ENCODE assay signal across 23 mouse cellular contexts in the genomic region with DNA sequence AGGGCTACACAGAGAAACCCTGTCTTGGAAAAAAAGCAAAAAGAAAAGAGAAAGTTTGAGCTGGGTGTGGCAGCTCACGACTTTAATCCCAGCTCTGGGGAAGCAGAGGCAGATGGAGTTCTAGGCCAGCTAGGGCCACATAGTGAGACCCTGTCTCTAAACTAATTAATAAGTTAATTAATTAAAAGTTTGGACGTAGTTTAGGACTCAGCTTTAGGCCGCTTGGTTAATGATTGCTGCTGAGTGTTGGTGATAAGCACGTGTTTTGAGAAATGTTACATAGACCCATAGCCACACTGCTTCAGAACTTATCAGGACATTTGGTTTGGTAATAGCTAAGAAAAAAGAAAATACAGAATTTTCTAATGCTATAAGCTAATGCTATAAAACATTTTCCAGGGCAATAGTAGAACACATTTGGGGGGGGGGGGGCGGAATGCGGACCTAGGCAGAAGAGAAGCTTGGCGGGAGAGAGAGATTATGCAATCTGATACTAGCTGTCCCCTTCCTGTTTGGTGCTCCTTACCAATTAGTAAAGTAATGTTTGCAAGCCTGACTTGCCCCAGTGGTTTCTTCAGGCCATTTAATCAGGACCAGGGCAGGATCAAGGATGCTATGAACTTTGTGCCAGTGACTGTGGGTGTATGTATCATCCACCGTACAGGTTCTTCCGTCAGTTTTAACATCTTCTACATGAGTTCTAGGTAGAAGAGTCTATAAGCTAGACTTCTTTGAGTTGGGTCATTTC. TPM values are rescaled to one million over a fixed set of nuclear protein-coding genes. Genes with fewer than 3 reads are reported as not detected.
A peak's percentile ranks its signal among the peaks of the same experiment; 100 is the strongest.
DNase-seq lines count a peak whose midpoint lies in the region; ATAC-seq and TF ChIP-seq lines count a peak whose summit lies in the region.
"Had no signal": no experiment of that assay in that cellular context is flagged by ENCODE, and none has a peak within 500 bp of the region (broad histone marks: within the 10 kb centered on the region; RNA-seq: fewer than 3 reads in every experiment).

No protein-coding gene starts in this region.

- ATAC-seq in liver, embryonic 12.5 days: no peak
- ATAC-seq: forebrain, embryonic 13.5 days; hindbrain, embryonic 16.5 days had no signal

- TF ChIP-seq CTCF in gastrocnemius, adult 2 months (IDR thresholded peaks at IDR 0.05): no peak
- no peak for TF ChIP-seq CTCF in layer of hippocampus, adult 2 months (conservative IDR thresholded peaks at IDR 0.05)

- no peaks in the 10 kb centered on the region for H3K9me3 ChIP-seq in liver, embryonic 12.5 days (replicated peaks)
- H3K9me3 ChIP-seq: embryonic facial prominence, embryonic 10.5 days; forebrain, embryonic 13.5 days; heart, embryonic 10.5 days; limb, embryonic 13.5 days; midbrain, embryonic 10.5 days had no signal

- peak overlapping the region; percentile 28; the same call in 1 of the 2 replicates for H3K27ac ChIP-seq in gastrocnemius, adult 2 months
- H3K27ac ChIP-seq in layer of hippocampus, adult 2 months: 0 out of 2 replicates have a peak overlapping the region, but pooled peaks have one; percentile 23
- H3K27ac ChIP-seq in liver, embryonic 12.5 days: peak overlapping the region; percentile 66
- H3K27ac ChIP-seq: embryonic facial prominence, embryonic 10.5 days; forebrain, embryonic 13.5 days; heart, embryonic 10.5 days; left cerebral cortex, adult 2 months; limb, embryonic 13.5 days; midbrain, embryonic 10.5 days had no signal

- intact Hi-C loops in gastrocnemius, adult 2 months (cut with DNase I): no loop called here
- intact Hi-C loops in left cerebral cortex, postnatal 14 days (cut with DNase I): no loop called here

- peaks cover 92% of the 10 kb centered on the region for H3K36me3 ChIP-seq in liver, embryonic 12.5 days

- H3K9ac ChIP-seq in liver, embryonic 12.5 days: peak overlapping the region; percentile 36; the same call in 1 of the 2 replicates
- H3K9ac ChIP-seq: forebrain, embryonic 13.5 days; limb, embryonic 13.5 days had no signal

- no peak for DNase-seq in gastrocnemius, adult 2 months
- no peak for DNase-seq in gastrocnemius, adult 8-10 months (ENCODE audit: low spot score in 2 of 2)
- DNase-seq in layer of hippocampus, adult 2 months (ENCODE audit: low spot score in 2 of 2): no peak
- DNase-seq in layer of hippocampus, adult 18-20 months (ENCODE audit: low spot score in 2 of 2): no peak
- DNase-seq in yolk sac, embryonic 10.5 days (ENCODE audit: low spot score): peak; percentile 45
- no peak for DNase-seq in left cerebral cortex, postnatal 14 days (ENCODE audit: low spot score in 2 of 2)
- DNase-seq in spleen, adult 12 weeks (ENCODE audit: low spot score): no peak
- DNase-seq: adrenal gland, adult 2 months; cerebellum, adult 11 months; cerebellum, postnatal 36 days; gastrocnemius, postnatal 36 days; heart, postnatal 4 days; lung, postnatal 14 days; right cerebral cortex, postnatal 25 days; thymus, postnatal 25 days had no signal

- peaks cover 79% of the 10 kb centered on the region for H3K4me1 ChIP-seq in liver, embryonic 12.5 days
- H3K4me1 ChIP-seq: limb, embryonic 13.5 days had no signal

- H3K27me3 ChIP-seq in liver, embryonic 12.5 days (replicated peaks): no peaks in the 10 kb centered on the region
- H3K27me3 ChIP-seq: forebrain, embryonic 13.5 days; limb, embryonic 13.5 days had no signal

- peak overlapping the region; percentile 40 for H3K4me2 ChIP-seq in liver, embryonic 12.5 days
- H3K4me2 ChIP-seq: forebrain, embryonic 13.5 days; limb, embryonic 13.5 days had no signal

- WGBS in liver, embryonic 12.5 days (ENCODE audit: insufficient replicate concordance): 42% methylated on average over 9 of the region's 9 CpGs

- no peak overlapping the region for H3K4me3 ChIP-seq in gastrocnemius, adult 2 months
- no peak overlapping the region for H3K4me3 ChIP-seq in layer of hippocampus, adult 2 months
- H3K4me3 ChIP-seq in liver, embryonic 12.5 days: no peak overlapping the region
- H3K4me3 ChIP-seq: embryonic facial prominence, embryonic 10.5 days; forebrain, embryonic 13.5 days; heart, embryonic 10.5 days; left cerebral cortex, adult 2 months; limb, embryonic 13.5 days; midbrain, embryonic 10.5 days had no signal

RNA-seq across cellular contexts. Expression of gene Mtf1, which starts 7.4 kb away (rescaled TPM):
- 10 to 100 TPM; 11.9 to 15.7 TPM for total RNA-seq in gastrocnemius, adult 2 months (2021)
- 10 to 100 TPM; 12.9 to 16.0 (median 15.0) TPM for total RNA-seq in gastrocnemius, adult 8-10 months (2022)
- 10 to 100 TPM; 24.6 to 24.8 TPM for total RNA-seq in layer of hippocampus, adult 2 months (2021)
- 10 to 100 TPM; 26.0 to 29.3 TPM for total RNA-seq in layer of hippocampus, adult 18-20 months (2021)
- 16.3 and 16.6 TPM in 2 replicates for polyA plus RNA-seq in liver, embryonic 12.5 days (2016; fragmentation: Nextera tagmentation; extraction: Ambion mirVana)
- total RNA-seq in left cerebral cortex, postnatal 14 days (2021): 10 to 100 TPM; 24.5 to 25.8 TPM

RNA-seq across cellular contexts. Expression of gene Yrdc, which starts 41.2 kb away (rescaled TPM):
- total RNA-seq in gastrocnemius, adult 2 months (2021): 10 to 100 TPM in 1 of 2 experiments, 1 to 10 TPM in 1; 9.4 to 11.4 TPM
- total RNA-seq in gastrocnemius, adult 8-10 months (2022): 10 to 100 TPM; 10.4 to 15.0 (median 12.0) TPM
- 10 to 100 TPM; 30.3 to 38.0 TPM for total RNA-seq in layer of hippocampus, adult 2 months (2021)
- total RNA-seq in layer of hippocampus, adult 18-20 months (2021): 10 to 100 TPM; 34.3 to 36.6 TPM
- 39.6 and 43.1 TPM in 2 replicates for polyA plus RNA-seq in liver, embryonic 12.5 days (2016; fragmentation: Nextera tagmentation; extraction: Ambion mirVana)
- 10 to 100 TPM; 29.6 to 29.7 TPM for total RNA-seq in left cerebral cortex, postnatal 14 days (2021)

RNA-seq across cellular contexts. Expression of gene 1110065P20Rik, which starts 41.7 kb away (rescaled TPM):
- total RNA-seq in gastrocnemius, adult 2 months (2021): 10 to 100 TPM; 18.4 to 23.0 TPM
- total RNA-seq in gastrocnemius, adult 8-10 months (2022): 10 to 100 TPM; 23.7 to 31.3 (median 25.2) TPM
- total RNA-seq in layer of hippocampus, adult 2 months (2021): 10 to 100 TPM; 72.0 to 94.5 TPM
- total RNA-seq in layer of hippocampus, adult 18-20 months (2021): 10 to 100 TPM; 79.5 to 89.0 TPM
- 22.9 and 25.0 TPM in 2 replicates for polyA plus RNA-seq in liver, embryonic 12.5 days (2016; fragmentation: Nextera tagmentation; extraction: Ambion mirVana)
- total RNA-seq in left cerebral cortex, postnatal 14 days (2021): 10 to 100 TPM; 88.7 to 91.2 TPM

RNA-seq across cellular contexts. Expression of gene Maneal, which starts 52.7 kb away (rescaled TPM):
- under 1 TPM; 0.31 to 0.46 TPM for total RNA-seq in gastrocnemius, adult 2 months (2021)
- under 1 TPM; 0.19 to 0.54 (median 0.40) TPM for total RNA-seq in gastrocnemius, adult 8-10 months (2022)
- total RNA-seq in layer of hippocampus, adult 2 months (2021): 10 to 100 TPM; 52.3 to 54.4 TPM
- total RNA-seq in layer of hippocampus, adult 18-20 months (2021): 10 to 100 TPM; 51.5 to 52.1 TPM
- polyA plus RNA-seq in liver, embryonic 12.5 days (2016; fragmentation: Nextera tagmentation; extraction: Ambion mirVana): 0.06 and 0.08 TPM in 2 replicates
- 10 to 100 TPM; 51.1 to 55.7 TPM for total RNA-seq in left cerebral cortex, postnatal 14 days (2021)
